Mouse (Mus musculus) right cerebral cortex, postnatal 4 days (tissue): ENCODE results near the gene 4933424G06Rik.

Experiments
- DNase-seq: peaks from one replicate; pipeline ENCODE4 v3.0.0-alpha.2; 2022

The 4933424G06Rik gene

GRCm38 (mm10) chr1:36711104-36711503 is 1.2 kb downstream of the 4933424G06Rik start:
- DNase-seq, result no peak

- DNase-seq, result no peak
These were observed 4.4 kb downstream of the 4933424G06Rik start, which contains the start of gene Actr1b for GRCm38 (mm10) chr1:36714311-36714710. Gene Actr1b, minus strand, starts transcription at chr1:36714422.

- no peak for DNase-seq
These were observed 8.8 kb downstream of the 4933424G06Rik start for GRCm38 (mm10) chr1:36718786-36719185.

GRCm38 (mm10) chr1:36723146-36724056 is 13.5 kb downstream of the 4933424G06Rik start:
- no peak for DNase-seq

- DNase-seq, result no peak
These were observed 14.1 kb downstream of the 4933424G06Rik start for GRCm38 (mm10) chr1:36724057-36724431.

GRCm38 (mm10) chr1:36737300-36737699 is 27.4 kb downstream of the 4933424G06Rik start:
- DNase-seq, result peak; percentile 90

- no peak for DNase-seq
These were observed 29.3 kb downstream of the 4933424G06Rik start for GRCm38 (mm10) chr1:36739231-36739630.

GRCm38 (mm10) chr1:36743046-36743445 is 33.1 kb downstream of the 4933424G06Rik start:
- DNase-seq, result no peak

GRCm38 (mm10) chr1:36744268-36744944 is 34.5 kb downstream of the 4933424G06Rik start:
- DNase-seq, result peak; percentile 75

GRCm38 (mm10) chr1:36745661-36746060 is 35.7 kb downstream of the 4933424G06Rik start:
- DNase-seq, result no peak

GRCm38 (mm10) chr1:36746452-36746851 is 36.5 kb downstream of the 4933424G06Rik start:
- peak; percentile 59 for DNase-seq

- no peak for DNase-seq
These were observed 44.2 kb downstream of the 4933424G06Rik start for GRCm38 (mm10) chr1:36753932-36754675.

GRCm38 (mm10) chr1:36758553-36758952 is 48.6 kb downstream of the 4933424G06Rik start:
- no peak for DNase-seq

GRCm38 (mm10) chr1:36759076-36759475 is 49.1 kb downstream of the 4933424G06Rik start:
- DNase-seq, result no peak

GRCm38 (mm10) chr1:36760401-36760800 is 50.5 kb downstream of the 4933424G06Rik start:
- DNase-seq, result no peak

- no peak for DNase-seq
These were observed 51.1 kb downstream of the 4933424G06Rik start for GRCm38 (mm10) chr1:36761061-36761460.

- DNase-seq, result no peak
These were observed 51.6 kb downstream of the 4933424G06Rik start, which contains the start of gene Zap70 for GRCm38 (mm10) chr1:36761568-36761967. Gene Zap70, plus strand, starts transcription at chr1:36761798.

- DNase-seq, result no peak
These were observed 56.7 kb downstream of the 4933424G06Rik start for GRCm38 (mm10) chr1:36766431-36767205.

GRCm38 (mm10) chr1:36767321-36767720 is 57.4 kb downstream of the 4933424G06Rik start:
- DNase-seq, result no peak

GRCm38 (mm10) chr1:36768786-36769185 is 58.8 kb downstream of the 4933424G06Rik start:
- no peak for DNase-seq

- no peak for DNase-seq
These were observed 60.0 kb downstream of the 4933424G06Rik start for GRCm38 (mm10) chr1:36769951-36770350.

- no peak for DNase-seq
These were observed 61.0 kb downstream of the 4933424G06Rik start for GRCm38 (mm10) chr1:36770998-36771397.
